Mouse (Mus musculus) brain, adult 10 weeks (tissue): Measurements from ENCODE around the gene Knl1. TPM values are rescaled to one million over a fixed set of nuclear protein-coding genes. Genes with fewer than 3 reads are reported as not detected.

Experiments used
- polyA plus RNA-seq: library from polyadenylated mRNA; stranded (reverse); fragments of 350-450 nt; fragmentation: Illumina TruSeq; extraction: RNeasy Lipid Tissue Mini Kit (QIAGEN cat#74804); gene quantifications from one replicate; pipeline ENCODE4 v1.2.3, GENCODE M21; 2015; ENCODE audit warnings: low read depth, low replicate concordance

Gene Knl1
- not detected for polyA plus RNA-seq

GRCm38 (mm10) chr2:119046649-119047611, at the start of gene Knl1:
TSS of gene Knl1 (plus strand) at chr2:119047119.

GRCm38 (mm10) chr2:119028941-119029551, 17.9 kb upstream of the Knl1 start, which contains the start of gene Ccdc32:
TSS of gene Ccdc32 (minus strand) at chr2:119029393.

GRCm38 (mm10) chr2:119034656-119035396, 12.1 kb upstream of the Knl1 start, which contains the start of gene Rpusd2:
TSS of gene Rpusd2 (plus strand) at chr2:119034790.

GRCm38 (mm10) chr2:119112438-119113112, 65.7 kb downstream of the Knl1 start, which contains the start of gene Rad51:
TSS of gene Rad51 (plus strand) at chr2:119112793.

Other genes with a start within 250 kb of the Knl1 start
- 2.0 TPM for gene Knstrn, start 233.1 kb upstream of the Knl1 start, polyA plus RNA-seq
- 84.6 TPM for gene Ivd, start 185.2 kb upstream of the Knl1 start, polyA plus RNA-seq
- 16.6 TPM for gene Bahd1, start 146.7 kb upstream of the Knl1 start, polyA plus RNA-seq
- 2.5 TPM for gene Chst14, start 120.6 kb upstream of the Knl1 start, polyA plus RNA-seq
- gene Ccdc32, start 17.7 kb upstream of the Knl1 start, polyA plus RNA-seq: 74.4 TPM
- 4.1 TPM for gene Rpusd2, start 12.3 kb upstream of the Knl1 start, polyA plus RNA-seq
- gene Rad51, start 65.7 kb downstream of the Knl1 start, polyA plus RNA-seq: 1.5 TPM
- gene Rmdn3, start 109.9 kb downstream of the Knl1 start, polyA plus RNA-seq: 54.5 TPM
- gene Gchfr, start 120.7 kb downstream of the Knl1 start, polyA plus RNA-seq: 4.4 TPM
- not detected for gene Gm14137, start 127.4 kb downstream of the Knl1 start, polyA plus RNA-seq
- gene Zfyve19, start 161.5 kb downstream of the Knl1 start, polyA plus RNA-seq: 41.8 TPM
- 21.0 TPM for gene Dnajc17, start 161.7 kb downstream of the Knl1 start, polyA plus RNA-seq
- gene Ppp1r14d, start 182.8 kb downstream of the Knl1 start, polyA plus RNA-seq: not detected
- gene Spint1, start 190.2 kb downstream of the Knl1 start, polyA plus RNA-seq: 2.6 TPM
- gene Rhov, start 224.2 kb downstream of the Knl1 start, polyA plus RNA-seq: 7.8 TPM
- 26.5 TPM for gene Vps18, start 241.6 kb downstream of the Knl1 start, polyA plus RNA-seq